Mouse (Mus musculus) G1E-ER4 (cell line): ENCODE results near the gene Il10rb. TPM values are rescaled to one million over a fixed set of nuclear protein-coding genes. Genes with fewer than 3 reads are reported as not detected.
A peak's percentile ranks its signal among the peaks of the same experiment; 100 is the strongest.

ENCODE experiments used
- GATA1 ChIP-seq: IDR thresholded peaks from one replicate; pipeline ENCODE4 v1.8.0; 2012; ENCODE audit warnings: low read length, inconsistent platforms
- polyA plus RNA-seq: library from polyadenylated mRNA; stranded (reverse); fragments of >175 nt; gene quantifications from 2 replicates; pipeline ENCODE4 v1.2.3, GENCODE M21; 2012

Il10rb gene
- polyA plus RNA-seq, 1 experiment, result 17.3 TPM

DNA sequence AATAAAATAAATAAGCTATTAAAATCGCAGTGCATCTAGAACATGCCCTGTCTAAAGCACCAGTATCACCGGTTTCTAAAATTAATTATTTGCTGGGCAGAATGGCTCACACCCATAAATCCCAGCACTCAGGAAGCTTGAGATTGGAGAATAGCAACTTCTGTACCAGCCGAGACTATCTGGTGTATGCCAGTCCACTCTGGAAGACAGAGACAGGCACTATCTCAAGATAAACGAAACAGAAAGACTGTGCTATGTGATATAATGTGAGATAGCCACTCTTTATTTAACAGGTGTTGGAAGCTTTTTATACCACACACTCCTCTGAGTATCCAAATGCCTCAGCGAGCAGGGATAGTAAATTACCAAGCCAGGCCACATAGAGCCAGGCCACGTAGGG, 65.5 kb downstream of the Il10rb start:
- TF ChIP-seq GATA1, result peak; percentile 76

Other genes with a start within 250 kb of the Il10rb start
- not detected in 2 replicates for gene Olig2, start 180.7 kb upstream of the Il10rb start, polyA plus RNA-seq
- gene Olig1, start 136.4 kb upstream of the Il10rb start, polyA plus RNA-seq, result not detected in 2 replicates
- 28.8 and 44.2 TPM in 2 replicates for gene Ifnar2, start 33.4 kb upstream of the Il10rb start, polyA plus RNA-seq
- not detected in 2 replicates for gene Gm21970, start 14.4 kb upstream of the Il10rb start, polyA plus RNA-seq
- 8.1 and 12.7 TPM in 2 replicates for gene Ifnar1, start 79.1 kb downstream of the Il10rb start, polyA plus RNA-seq
- 20.8 and 26.8 TPM in 2 replicates for gene Ifngr2, start 140.9 kb downstream of the Il10rb start, polyA plus RNA-seq
- 1.1 and 1.7 TPM in 2 replicates for gene Tmem50b, start 191.6 kb downstream of the Il10rb start, polyA plus RNA-seq
- 0.26 and 0.69 TPM in 2 replicates for gene Dnajc28, start 212.9 kb downstream of the Il10rb start, polyA plus RNA-seq
- gene Gart, start 240.8 kb downstream of the Il10rb start, polyA plus RNA-seq, result 605 and 659 TPM in 2 replicates
- gene Son, start 241.3 kb downstream of the Il10rb start, polyA plus RNA-seq, result 45.2 and 49.5 TPM in 2 replicates